Mouse (Mus musculus) kidney, embryonic 14.5 days (tissue): Measurements from ENCODE around the gene Dcbld2. TPM values are rescaled to one million over a fixed set of nuclear protein-coding genes. Genes with fewer than 3 reads are reported as not detected.
"Not testable (repeated sequence)": the region's sequence is repeated elsewhere in the genome, so short reads cannot be mapped to it uniquely, and the experiment has no call there.

Experiments
- ATAC-seq: fragments of 200-750 bp; cut with Nextera tagmentation; 2 replicates; pipeline ENCODE4 v1.8.0; 2017; ENCODE audit warnings: moderate number of reproducible peaks, mild to moderate bottlenecking, moderate TSS enrichment, moderate library complexity; ENCODE audit not compliant: low FRiP score, low TSS enrichment
- H3K27ac ChIP-seq: fragments of 300-500 bp; sonication (generic); 2 replicates; pipeline ENCODE4 v1.5.1; 2014; ENCODE audit warnings: low read depth, mild to moderate bottlenecking, low read length, moderate library complexity, mixed read lengths
- H3K27me3 ChIP-seq: fragments of 300-500 bp; sonication (generic); 2 replicates; pipeline ENCODE4 v1.6.1; 2014; ENCODE audit warnings: mild to moderate bottlenecking, low read length; ENCODE audit not compliant: control insufficient read depth, insufficient read depth
- H3K36me3 ChIP-seq: fragments of 300-500 bp; sonication (generic); 2 replicates; pipeline ENCODE4 v1.6.1; 2014; ENCODE audit warnings: low read length, mixed read lengths; ENCODE audit not compliant: control insufficient read depth, insufficient read depth
- H3K4me1 ChIP-seq: fragments of 300-500 bp; sonication (generic); 2 replicates; pipeline ENCODE4 v1.6.1; 2014; ENCODE audit warnings: low read length, mixed read lengths; ENCODE audit not compliant: control insufficient read depth, insufficient read depth
- H3K4me2 ChIP-seq: fragments of 300-500 bp; sonication (generic); replicated peaks from 2 replicates; pipeline ENCODE4 v1.6.1; 2014; ENCODE audit warnings: low read depth, mild to moderate bottlenecking, low read length
- H3K4me3 ChIP-seq: fragments of 300-500 bp; sonication (generic); 2 replicates; pipeline ENCODE4 v1.5.1; 2014; ENCODE audit warnings: mild to moderate bottlenecking, low read length
- H3K9ac ChIP-seq: fragments of 300-500 bp; sonication (generic); 2 replicates; pipeline ENCODE4 v1.6.1; 2014; ENCODE audit warnings: low read depth, mild to moderate bottlenecking, low read length, moderate library complexity
- H3K9me3 ChIP-seq: fragments of 300-500 bp; sonication (generic); 2 replicates; pipeline ENCODE4 v1.6.1; 2016; ENCODE audit warnings: low read length; ENCODE audit not compliant: control insufficient read depth
- WGBS: fragments of 180-500 bp; shearing (Covaris S2); extraction: QIAGEN DNeasy Blood & Tissue Kit; methylation state at CpG from one replicate; pipeline ENCODE4 v1.1.7; 2014; 5-methylcytosine and 5-hydroxymethylcytosine counted together
- polyA plus RNA-seq: library from polyadenylated mRNA; unstranded; fragments of >200 nt; fragmentation: Nextera tagmentation; extraction: Ambion mirVana; gene quantifications from 2 replicates; pipeline ENCODE4 v1.2.1, GENCODE M21; 2014

The Dcbld2 gene
- polyA plus RNA-seq, 1 experiment from 2014 or later, result 9.3 TPM

DNA sequence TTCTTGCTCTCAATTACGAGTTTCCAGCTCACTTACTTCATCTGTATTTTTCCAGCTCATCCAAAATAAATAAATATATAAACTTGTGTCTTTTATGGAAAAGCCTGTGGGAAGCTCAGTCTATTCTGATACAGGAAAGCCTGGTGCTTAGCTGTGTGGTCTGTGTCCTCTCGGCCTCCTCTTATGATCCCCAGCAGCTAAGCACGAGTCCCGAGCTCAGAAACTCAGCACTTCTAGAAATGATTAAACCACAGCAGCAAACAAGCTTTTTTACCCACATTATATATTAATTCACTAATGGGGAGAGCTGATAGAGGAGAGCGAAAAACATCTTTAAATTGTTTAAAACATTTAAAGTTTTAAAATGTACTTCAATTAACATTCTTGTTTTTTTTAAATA, 48.2 kb downstream of the Dcbld2 start:
- 80% methylated on average over 5 of the region's 5 CpGs for WGBS
- Histone ChIP-seq H3K9ac (no peak overlapping the region), H3K36me3 (peaks cover 15% of the 10 kb centered on the region), H3K27me3 (no peaks in the 10 kb centered on the region), H3K4me2 (no peak overlapping the region), H3K27ac (no peak overlapping the region), H3K4me1 (0 out of 2 replicates have a peak, but pooled peaks cover 4% of the 10 kb centered on the region), H3K9me3 (no peaks in the 10 kb centered on the region), H3K4me3 (no peak overlapping the region)
- no peak for ATAC-seq

DNA sequence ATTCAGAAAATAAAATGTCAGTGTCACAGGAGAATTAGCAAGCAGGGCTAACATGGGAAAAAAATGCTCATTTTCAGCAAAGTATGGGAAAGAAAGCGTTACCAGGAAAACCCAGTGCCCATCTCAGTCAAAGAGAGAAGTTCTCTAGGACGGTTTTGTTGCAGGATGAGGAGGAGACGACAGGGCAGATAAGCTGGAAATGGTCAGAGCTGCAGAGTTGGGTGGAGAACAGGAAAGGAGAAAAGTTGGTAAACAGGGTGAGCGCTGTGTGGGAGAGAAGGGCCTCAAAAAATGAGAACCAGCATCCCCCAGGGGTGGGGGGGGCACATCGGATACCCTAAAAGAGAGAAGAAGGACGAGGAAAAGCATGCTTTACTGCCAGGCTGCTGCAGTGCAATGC, 48.7 kb downstream of the Dcbld2 start:
- no peak overlapping the region for H3K27ac ChIP-seq
- 0 out of 2 replicates have a peak, but pooled peaks cover 4% of the 10 kb centered on the region for H3K4me1 ChIP-seq
- no peaks in the 10 kb centered on the region for H3K27me3 ChIP-seq
- H3K4me2 ChIP-seq, result no peak overlapping the region
- H3K4me3 ChIP-seq, result no peak overlapping the region
- H3K9me3 ChIP-seq, result no peaks in the 10 kb centered on the region
- ATAC-seq, result no peak
- 80% methylated on average over 6 of the region's 6 CpGs for WGBS
- H3K9ac ChIP-seq, result no peak overlapping the region
- H3K36me3 ChIP-seq, result peaks cover 13% of the 10 kb centered on the region

DNA sequence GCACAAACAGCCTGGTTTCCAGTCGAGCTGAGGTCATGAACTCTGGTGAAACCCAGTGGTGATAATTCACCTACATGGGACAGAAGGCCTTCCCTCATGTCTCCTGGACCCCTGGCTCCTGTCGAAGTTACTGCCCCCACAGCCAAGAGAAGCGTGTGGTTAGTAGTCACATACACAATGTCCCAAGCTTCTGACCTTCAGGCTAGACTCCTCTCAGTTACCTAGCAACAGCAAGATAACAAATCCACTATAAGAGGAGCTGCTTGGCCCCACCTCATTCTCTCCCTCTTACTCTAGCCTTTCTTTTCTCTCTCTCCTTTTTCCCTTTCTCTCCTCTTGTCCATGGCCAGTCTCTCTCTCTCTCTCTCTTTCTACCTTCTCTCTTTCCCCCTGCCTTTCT, 51.7 kb downstream of the Dcbld2 start:
- H3K36me3 ChIP-seq, result peaks cover 31% of the 10 kb centered on the region
- H3K9ac ChIP-seq, H3K9me3 ChIP-seq, H3K4me1 ChIP-seq, H3K27ac ChIP-seq, H3K4me3 ChIP-seq, H3K4me2 ChIP-seq, H3K27me3 ChIP-seq, ATAC-seq: not testable (repeated sequence)
- 10% methylated on average over 3 of the region's 3 CpGs for WGBS

DNA sequence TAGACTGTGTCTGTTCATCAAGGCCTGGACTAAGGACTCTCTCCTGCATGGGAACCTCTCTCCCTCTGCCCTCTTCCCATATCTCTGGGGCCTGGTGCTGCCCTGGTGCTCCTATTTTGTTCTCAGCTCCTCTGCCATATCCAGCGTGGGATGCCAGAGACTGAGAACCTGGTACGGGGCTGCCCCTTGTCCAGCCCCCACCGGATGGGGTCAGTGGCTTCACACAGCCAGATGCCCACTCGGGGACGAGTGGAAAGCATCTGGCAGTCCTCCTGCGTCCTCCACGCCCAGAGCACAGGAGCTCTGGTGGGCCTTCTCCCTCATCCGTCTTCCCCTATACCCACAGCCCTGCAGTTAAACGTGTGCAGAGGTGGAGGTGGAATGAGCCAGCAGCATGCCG, 52.1 kb downstream of the Dcbld2 start:
- 85% methylated on average over 10 of the region's 10 CpGs for WGBS
- ATAC-seq, result no peak
- H3K36me3 ChIP-seq, result peaks cover 36% of the 10 kb centered on the region

DNA sequence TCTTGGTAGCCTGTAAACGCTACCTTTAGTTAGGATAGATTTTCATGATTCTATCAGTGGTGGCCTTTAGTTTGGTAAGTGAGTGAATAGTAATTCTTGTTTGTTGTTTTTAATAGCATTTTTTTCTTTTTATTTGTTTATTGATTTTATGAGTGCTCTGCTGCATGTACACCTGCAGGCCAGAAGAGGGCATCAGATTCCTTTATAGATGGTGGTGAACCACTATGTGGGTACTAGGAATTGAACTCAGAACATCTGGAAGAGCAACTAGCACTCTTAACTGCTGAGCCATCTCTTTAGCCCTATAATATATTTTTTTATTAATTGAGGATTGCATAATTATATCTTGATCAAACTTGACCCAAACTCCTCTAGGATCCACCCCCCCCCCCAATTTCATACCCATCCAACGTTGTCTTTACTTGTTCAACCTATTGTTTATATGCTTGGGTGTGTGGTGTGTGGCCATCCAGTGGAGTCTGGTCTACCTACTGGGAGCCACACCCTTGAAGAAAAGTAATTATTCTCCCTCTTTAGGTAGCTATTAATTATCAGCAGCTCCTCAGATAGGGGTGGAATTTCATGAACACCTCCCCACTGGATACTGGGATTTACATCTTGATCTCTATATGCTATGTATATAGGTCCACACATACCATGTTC, 53.7 kb downstream of the Dcbld2 start:
- no peak overlapping the region for H3K4me3 ChIP-seq
- H3K4me2 ChIP-seq, result no peak overlapping the region
- peaks cover 48% of the 10 kb centered on the region for H3K36me3 ChIP-seq
- no peaks in the 10 kb centered on the region for H3K9me3 ChIP-seq
- H3K27ac ChIP-seq, result no peak overlapping the region
- no peak for ATAC-seq
- H3K27me3 ChIP-seq, result no peaks in the 10 kb centered on the region
- no peak overlapping the region for H3K9ac ChIP-seq
- H3K4me1 ChIP-seq, result 0 out of 2 replicates have a peak, but pooled peaks cover 4% of the 10 kb centered on the region
- 92% methylated on average over 2 of the region's 2 CpGs for WGBS

More for the DNA sequence above, 52.1 kb downstream of the Dcbld2 start:
- Histone ChIP-seq H3K27me3 (no peaks in the 10 kb centered on the region), H3K9ac (no peak overlapping the region), H3K4me2 (no peak overlapping the region), H3K9me3 (no peaks in the 10 kb centered on the region), H3K4me3 (no peak overlapping the region), H3K4me1 (0 out of 2 replicates have a peak, but pooled peaks cover 4% of the 10 kb centered on the region), H3K27ac (no peak overlapping the region)

DNA sequence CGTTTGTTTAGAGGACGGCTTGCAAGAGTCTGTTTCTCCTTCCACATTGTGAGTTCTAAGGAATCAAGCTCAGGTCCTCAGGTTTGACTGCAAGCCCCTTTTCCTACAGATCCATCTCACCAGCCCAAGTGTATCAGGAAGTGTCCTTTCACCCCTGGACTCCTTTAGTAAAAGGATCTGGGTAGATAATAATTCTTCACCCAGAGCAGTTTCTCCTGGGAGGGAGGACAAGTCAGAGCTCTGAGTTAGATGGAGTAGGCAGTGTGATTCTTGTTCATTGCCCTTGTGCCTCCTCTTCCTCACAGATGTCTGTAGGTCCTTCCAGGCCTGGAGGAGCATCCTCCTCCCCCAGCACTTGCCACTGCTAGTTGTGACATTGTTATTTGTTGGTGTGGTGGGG, 54.3 kb downstream of the Dcbld2 start:
- no peak for ATAC-seq
- Histone ChIP-seq H3K4me2 (no peak overlapping the region), H3K36me3 (peaks cover 47% of the 10 kb centered on the region), H3K27me3 (no peaks in the 10 kb centered on the region), H3K4me1 (no peaks in the 10 kb centered on the region), H3K9ac (no peak overlapping the region), H3K9me3 (no peaks in the 10 kb centered on the region), H3K27ac (no peak overlapping the region), H3K4me3 (no peak overlapping the region)
- 90% methylated on average over 2 of the region's 2 CpGs for WGBS

DNA sequence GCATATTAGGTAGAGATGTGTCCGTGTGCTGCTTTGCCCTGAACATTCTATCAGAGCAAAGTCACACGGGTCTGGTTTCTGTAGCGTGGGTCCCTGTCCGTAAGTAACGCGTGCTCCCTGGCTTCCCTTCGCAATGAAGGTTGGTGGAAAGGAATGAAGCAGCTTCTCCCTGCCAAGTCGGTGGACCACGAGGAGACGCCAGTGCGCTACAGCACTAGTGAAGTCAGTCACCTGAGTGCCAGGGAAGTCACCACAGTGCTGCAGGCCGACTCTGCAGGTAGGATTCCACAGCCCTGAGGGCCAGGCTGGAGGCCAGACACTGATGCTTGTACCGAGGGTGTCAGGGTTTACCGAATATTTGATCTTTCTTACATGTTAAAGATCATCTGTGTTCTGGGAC, 55.8 kb downstream of the Dcbld2 start:
- H3K4me1 ChIP-seq, result no peaks in the 10 kb centered on the region
- H3K36me3 ChIP-seq, result peaks cover 47% of the 10 kb centered on the region; the same call in 1 of the 2 replicates
- 88% methylated on average over 14 of the region's 14 CpGs for WGBS
- no peaks in the 10 kb centered on the region for H3K9me3 ChIP-seq
- H3K27me3 ChIP-seq, result no peaks in the 10 kb centered on the region
- ATAC-seq, result peak; percentile 18; the same call in 1 of the 2 replicates
- H3K9ac ChIP-seq, result no peak overlapping the region
- no peak overlapping the region for H3K4me3 ChIP-seq
- no peak overlapping the region for H3K27ac ChIP-seq
- no peak overlapping the region for H3K4me2 ChIP-seq

DNA sequence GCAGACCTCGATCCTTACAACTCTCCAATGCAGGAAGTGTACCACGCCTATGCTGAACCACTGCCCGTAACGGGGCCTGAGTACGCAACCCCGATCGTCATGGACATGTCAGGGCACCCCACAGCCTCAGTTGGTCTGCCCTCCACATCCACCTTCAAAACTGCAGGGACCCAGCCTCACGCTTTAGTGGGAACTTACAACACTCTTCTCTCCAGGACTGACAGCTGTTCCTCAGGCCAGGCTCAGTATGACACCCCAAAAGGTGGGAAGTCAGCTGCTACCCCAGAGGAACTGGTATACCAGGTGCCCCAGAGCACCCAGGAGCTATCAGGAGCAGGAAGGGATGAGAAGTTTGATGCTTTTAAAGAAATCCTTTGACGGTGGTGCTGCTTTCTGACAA, 57.2 kb downstream of the Dcbld2 start:
- H3K9me3 ChIP-seq, result no peaks in the 10 kb centered on the region
- no peak for ATAC-seq
- no peaks in the 10 kb centered on the region for H3K27me3 ChIP-seq
- H3K9ac ChIP-seq, result no peak overlapping the region
- H3K4me2 ChIP-seq, result no peak overlapping the region
- no peak overlapping the region for H3K27ac ChIP-seq
- no peaks in the 10 kb centered on the region for H3K4me1 ChIP-seq
- H3K36me3 ChIP-seq, result peaks cover 57% of the 10 kb centered on the region; the same call in 1 of the 2 replicates
- no peak overlapping the region for H3K4me3 ChIP-seq
- 92% methylated on average over 9 of the region's 9 CpGs for WGBS

DNA sequence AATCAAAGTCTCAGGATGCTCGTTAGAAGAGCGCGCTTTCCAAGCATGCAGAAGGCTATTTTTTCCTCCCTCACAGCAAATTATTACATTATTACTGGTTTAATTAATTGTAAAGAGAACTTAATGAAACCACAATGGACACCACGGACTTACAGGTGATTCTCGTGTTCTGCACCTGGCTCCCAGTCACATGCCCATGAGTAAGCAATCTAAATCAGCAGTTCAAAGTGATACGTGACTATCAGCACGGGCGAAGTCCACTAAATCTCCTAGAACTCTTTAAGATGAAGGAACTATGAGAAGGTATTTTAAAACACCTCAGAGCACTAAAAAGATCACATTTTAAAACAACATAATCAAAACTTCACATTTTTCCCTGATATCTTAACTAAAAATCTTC, 61.8 kb downstream of the Dcbld2 start:
- H3K9me3 ChIP-seq, result no peaks in the 10 kb centered on the region
- H3K36me3 ChIP-seq, result peaks cover 64% of the 10 kb centered on the region
- 91% methylated on average over 8 of the region's 8 CpGs for WGBS

More for the DNA sequence above, 61.8 kb downstream of the Dcbld2 start:
- no peaks in the 10 kb centered on the region for H3K4me1 ChIP-seq
- no peak for ATAC-seq
- H3K9ac ChIP-seq, result no peak overlapping the region
- H3K4me3 ChIP-seq, result no peak overlapping the region
- no peaks in the 10 kb centered on the region for H3K27me3 ChIP-seq
- H3K27ac ChIP-seq, result no peak overlapping the region
- no peak overlapping the region for H3K4me2 ChIP-seq
